13 mouse cellular contexts compared by ENCODE assay signal in the genomic region with DNA sequence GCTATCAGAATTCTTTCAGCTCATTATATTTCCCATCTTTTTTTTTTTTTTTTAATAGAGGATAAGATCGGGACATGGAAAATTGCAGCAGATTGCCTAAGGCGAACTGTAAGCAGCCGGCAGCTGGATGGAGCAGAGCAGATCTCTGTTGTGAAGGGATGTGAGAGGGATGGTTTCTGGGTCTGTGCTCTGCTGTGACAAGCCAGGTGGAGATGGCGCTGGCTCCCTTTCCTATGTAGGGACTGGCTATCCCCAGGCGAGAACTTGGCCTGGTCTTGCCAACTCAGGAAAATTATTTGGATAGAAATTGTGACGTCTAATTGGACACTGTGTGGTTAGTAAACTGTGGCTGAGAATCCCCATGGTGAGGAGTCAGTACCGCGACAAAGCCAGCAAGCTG.
A peak's percentile ranks its signal among the peaks of the same experiment; 100 is the strongest.
DNase-seq lines count a peak whose midpoint lies in the region; ATAC-seq and TF ChIP-seq lines count a peak whose summit lies in the region.
"Had no signal": no experiment of that assay in that cellular context is flagged by ENCODE, and none has a peak within 500 bp of the region (broad histone marks: within the 10 kb centered on the region; RNA-seq: fewer than 3 reads in every experiment).

No protein-coding gene starts in this region.

- no peaks in the 10 kb centered on the region for H3K9me3 ChIP-seq in stomach, embryonic 16.5 days (replicated peaks; ENCODE audit: control insufficient read depth, low read length)
- H3K9me3 ChIP-seq in stomach, postnatal 0 days (ENCODE audit: control insufficient read depth, low read length): no peaks in the 10 kb centered on the region
- no peaks in the 10 kb centered on the region for H3K9me3 ChIP-seq in forebrain, embryonic 16.5 days (ENCODE audit: control insufficient read depth, low read length)
- no peaks in the 10 kb centered on the region for H3K9me3 ChIP-seq in midbrain, embryonic 10.5 days (replicated peaks)
- H3K9me3 ChIP-seq: embryonic facial prominence, embryonic 15.5 days; limb, embryonic 12.5 days had no signal

- DNase-seq in stomach, postnatal 0 days (ENCODE audit: low spot score): no peak
- no peak for DNase-seq in midbrain, embryonic 10.5 days (ENCODE audit: low spot score)
- no peak for DNase-seq in embryo, embryonic 10 days (ENCODE audit: low spot score)
- no peak for DNase-seq in gastrocnemius, postnatal 25 days
- DNase-seq: cerebellum, adult 8-10 months; kidney, postnatal 25 days; layer of hippocampus, postnatal 36 days; thymus, postnatal 4 days had no signal

- no peak overlapping the region for H3K4me2 ChIP-seq in stomach, embryonic 16.5 days (ENCODE audit: low read depth, low read length)
- H3K4me2 ChIP-seq in stomach, postnatal 0 days (replicated peaks; ENCODE audit: low read depth): no peak overlapping the region
- H3K4me2 ChIP-seq in forebrain, embryonic 16.5 days (ENCODE audit: low read length): no peak overlapping the region
- H3K4me2 ChIP-seq: embryonic facial prominence, embryonic 15.5 days; limb, embryonic 12.5 days had no signal

- TF ChIP-seq CTCF in stomach, postnatal 0 days (IDR thresholded peaks at IDR 0.05; ENCODE audit: low read depth): no peak

- TF ChIP-seq EP300 in stomach, postnatal 0 days (optimal IDR thresholded peaks at IDR 0.05): no peak

- H3K4me3 ChIP-seq in stomach, embryonic 16.5 days (replicated peaks; ENCODE audit: low read length): no peak overlapping the region
- H3K4me3 ChIP-seq in stomach, postnatal 0 days (ENCODE audit: low read depth, low read length): no peak overlapping the region
- no peak overlapping the region for H3K4me3 ChIP-seq in forebrain, embryonic 16.5 days (replicated peaks; ENCODE audit: low read length)
- H3K4me3 ChIP-seq in midbrain, embryonic 10.5 days: no peak overlapping the region
- H3K4me3 ChIP-seq: embryonic facial prominence, embryonic 15.5 days; limb, embryonic 12.5 days had no signal

- 76% methylated on average over 8 of the region's 8 CpGs for WGBS in stomach, embryonic 16.5 days
- 74% methylated on average over 8 of the region's 8 CpGs for WGBS in stomach, postnatal 0 days
- WGBS in forebrain, embryonic 16.5 days: 45% methylated on average over 8 of the region's 8 CpGs
- WGBS in midbrain, embryonic 10.5 days: 87% methylated on average over 8 of the region's 8 CpGs

- H3K27me3 ChIP-seq in stomach, embryonic 16.5 days (ENCODE audit: control insufficient read depth, insufficient read depth, low read length): no peaks in the 10 kb centered on the region
- H3K27me3 ChIP-seq in stomach, postnatal 0 days (ENCODE audit: control insufficient read depth, insufficient read depth, low read length): no peaks in the 10 kb centered on the region
- H3K27me3 ChIP-seq in forebrain, embryonic 16.5 days (replicated peaks; ENCODE audit: control insufficient read depth, insufficient read depth, low read length): no peaks in the 10 kb centered on the region
- H3K27me3 ChIP-seq in midbrain, embryonic 10.5 days (ENCODE audit: low read depth, poor library complexity, severe bottlenecking): peaks cover 26% of the 10 kb centered on the region

- H3K4me1 ChIP-seq in stomach, embryonic 16.5 days (ENCODE audit: control insufficient read depth, insufficient read depth, low read length): no peaks in the 10 kb centered on the region
- no peaks in the 10 kb centered on the region for H3K4me1 ChIP-seq in stomach, postnatal 0 days (replicated peaks; ENCODE audit: control insufficient read depth, insufficient read depth)
- peaks cover 10% of the 10 kb centered on the region for H3K4me1 ChIP-seq in forebrain, embryonic 16.5 days (replicated peaks; ENCODE audit: control insufficient read depth, insufficient read depth, low read length)
- H3K4me1 ChIP-seq in midbrain, embryonic 10.5 days: peaks cover 80% of the 10 kb centered on the region

- no peaks in the 10 kb centered on the region for H3K36me3 ChIP-seq in stomach, embryonic 16.5 days (ENCODE audit: control insufficient read depth, insufficient read depth, low read length)
- H3K36me3 ChIP-seq in stomach, postnatal 0 days (ENCODE audit: control insufficient read depth, insufficient read depth, low read length): no peaks in the 10 kb centered on the region
- no peaks in the 10 kb centered on the region for H3K36me3 ChIP-seq in forebrain, embryonic 16.5 days (ENCODE audit: control insufficient read depth, insufficient read depth)
- no peaks in the 10 kb centered on the region for H3K36me3 ChIP-seq in midbrain, embryonic 10.5 days
- H3K36me3 ChIP-seq: embryonic facial prominence, embryonic 15.5 days; limb, embryonic 12.5 days had no signal

- no peak overlapping the region for H3K9ac ChIP-seq in stomach, embryonic 16.5 days (ENCODE audit: low read length)
- H3K9ac ChIP-seq in stomach, postnatal 0 days (ENCODE audit: low read length): no peak overlapping the region
- H3K9ac ChIP-seq in forebrain, embryonic 16.5 days (replicated peaks; ENCODE audit: low read depth, low read length): no peak overlapping the region
- H3K9ac ChIP-seq: embryonic facial prominence, embryonic 15.5 days; limb, embryonic 12.5 days had no signal

- 0 out of 2 replicates have a peak overlapping the region, but pooled peaks have one; percentile 3 for H3K27ac ChIP-seq in stomach, embryonic 16.5 days (ENCODE audit: low read length)
- no peak overlapping the region for H3K27ac ChIP-seq in stomach, postnatal 0 days (replicated peaks)
- peak overlapping the region; percentile 58 for H3K27ac ChIP-seq in forebrain, embryonic 16.5 days (ENCODE audit: low read length)
- H3K27ac ChIP-seq in midbrain, embryonic 10.5 days (replicated peaks): 0 out of 2 replicates have a peak overlapping the region, but pooled peaks have one; percentile 53
- H3K27ac ChIP-seq: limb, embryonic 12.5 days had no signal

- ATAC-seq in stomach, embryonic 16.5 days (ENCODE audit: insufficient read depth, low FRiP score): no peak
- no peak for ATAC-seq in stomach, postnatal 0 days (ENCODE audit: low FRiP score, low TSS enrichment)
- peak; percentile 70 for ATAC-seq in forebrain, embryonic 16.5 days
- no peak for ATAC-seq in activated CD4-positive, CD25-positive, alpha-beta regulatory T cell, adult 4 months
